Mouse (Mus musculus) limb, embryonic 12.5 days (tissue): Measurements from ENCODE around the gene Mrpl38. TPM values are rescaled to one million over a fixed set of nuclear protein-coding genes. Genes with fewer than 3 reads are reported as not detected.

Experiments
- ATAC-seq: fragments of 200-750 bp; cut with Nextera tagmentation; 2 replicates; pipeline ENCODE4 v1.8.0; 2017; ENCODE audit warnings: low read depth, moderate TSS enrichment; ENCODE audit not compliant: insufficient number of reproducible peaks, insufficient read depth, low FRiP score, low TSS enrichment
- H3K27ac ChIP-seq: fragments of 300-500 bp; sonication (generic); 2 replicates; pipeline ENCODE4 v1.5.1; 2016; ENCODE audit warnings: mild to moderate bottlenecking, moderate library complexity
- H3K27me3 ChIP-seq: fragments of 300-500 bp; sonication (generic); 2 replicates; pipeline ENCODE4 v1.6.1; 2016; ENCODE audit warnings: mild to moderate bottlenecking, moderate library complexity
- H3K36me3 ChIP-seq: fragments of 300-500 bp; sonication (generic); 2 replicates; pipeline ENCODE4 v1.6.1; 2016; ENCODE audit warnings: mild to moderate bottlenecking, moderate library complexity
- H3K4me1 ChIP-seq: fragments of 300-500 bp; sonication (generic); replicated peaks from 2 replicates; pipeline ENCODE4 v1.6.1; 2016
- H3K4me2 ChIP-seq: fragments of 300-500 bp; sonication (generic); 2 replicates; pipeline ENCODE4 v1.6.1; 2016; ENCODE audit warnings: mild to moderate bottlenecking, moderate library complexity
- H3K4me3 ChIP-seq: fragments of 300-500 bp; sonication (generic); replicated peaks from 2 replicates; pipeline ENCODE4 v1.5.1; 2016; ENCODE audit warnings: mild to moderate bottlenecking
- H3K9ac ChIP-seq: fragments of 300-500 bp; sonication (generic); replicated peaks from 2 replicates; pipeline ENCODE4 v1.6.1; 2016; ENCODE audit warnings: mild to moderate bottlenecking, moderate library complexity
- H3K9me3 ChIP-seq: fragments of 300-500 bp; sonication (generic); 2 replicates; pipeline ENCODE4 v1.6.1; 2016; ENCODE audit warnings: mild to moderate bottlenecking, moderate library complexity
- WGBS: fragments of 180-500 bp; shearing (Covaris S2); methylation state at CpG from one replicate; pipeline ENCODE4 v1.1.7; 2016; 5-methylcytosine and 5-hydroxymethylcytosine counted together
- polyA plus RNA-seq: library from polyadenylated mRNA; unstranded; fragments of >200 nt; fragmentation: Nextera tagmentation; extraction: Ambion mirVana; gene quantifications from 2 replicates; pipeline ENCODE4 v1.2.1, GENCODE M21; 2016

The Mrpl38 gene
- polyA plus RNA-seq, 1 experiment from 2014 or later: 90.8 TPM

- Histone ChIP-seq H3K4me3 (peak within 1 kb of the TSS; percentile 58), H3K4me1 (peaks cover 12% of the 10 kb centered on the region), H3K4me2 (peak within 1 kb of the TSS; percentile 78), H3K9me3 (no peaks in the 10 kb centered on the region), H3K36me3 (peaks cover 38% of the 10 kb centered on the region), H3K9ac (peak within 1 kb of the TSS; percentile 87), H3K27ac (peak within 1 kb of the TSS; percentile 92), H3K27me3 (no peaks in the 10 kb centered on the region)
- peak; percentile 97 for ATAC-seq
- WGBS: under 1% methylated on average over 40 of the region's 40 CpGs
These were observed 29.3 kb upstream of the Mrpl38 start, which contains the start of gene Fbf1 for GRCm38 (mm10) chr11:116167884-116168439. Gene Fbf1 (minus strand): TSS chr11:116168166.

- H3K9me3 ChIP-seq: no peaks in the 10 kb centered on the region
- peaks cover 14% of the 10 kb centered on the region for H3K4me1 ChIP-seq
- WGBS: 12% methylated on average over 6 of the region's 6 CpGs
- H3K27ac ChIP-seq: peak overlapping the region; percentile 92
- peaks cover 31% of the 10 kb centered on the region for H3K36me3 ChIP-seq
- peak overlapping the region; percentile 87 for H3K9ac ChIP-seq
- H3K4me2 ChIP-seq: peak overlapping the region; percentile 78
- no peaks in the 10 kb centered on the region for H3K27me3 ChIP-seq
- H3K4me3 ChIP-seq: peak overlapping the region; percentile 58
- ATAC-seq: no peak
These were observed 28.6 kb upstream of the Mrpl38 start for GRCm38 (mm10) chr11:116167232-116167631.

- WGBS: 41% methylated on average over 9 of the region's 9 CpGs
These were observed 24.3 kb upstream of the Mrpl38 start for GRCm38 (mm10) chr11:116163002-116163401.

GRCm38 (mm10) chr11:116162146-116162545 lies 23.5 kb upstream of the Mrpl38 start:
- H3K9me3 ChIP-seq: no peaks in the 10 kb centered on the region
- H3K27me3 ChIP-seq: no peaks in the 10 kb centered on the region
- H3K4me2 ChIP-seq: no peak overlapping the region
- H3K36me3 ChIP-seq: peaks cover 74% of the 10 kb centered on the region
- H3K4me3 ChIP-seq: no peak overlapping the region
- 80% methylated on average over 10 of the region's 10 CpGs for WGBS
- peaks cover 13% of the 10 kb centered on the region for H3K4me1 ChIP-seq
- ATAC-seq: no peak
- H3K27ac ChIP-seq: no peak overlapping the region
- H3K9ac ChIP-seq: no peak overlapping the region

More at GRCm38 (mm10) chr11:116163002-116163401, 24.3 kb upstream of the Mrpl38 start:
- peaks cover 66% of the 10 kb centered on the region for H3K36me3 ChIP-seq
- no peaks in the 10 kb centered on the region for H3K27me3 ChIP-seq
- no peak for ATAC-seq
- H3K4me2 ChIP-seq: no peak overlapping the region
- H3K9ac ChIP-seq: no peak overlapping the region
- no peak overlapping the region for H3K4me3 ChIP-seq
- peaks cover 16% of the 10 kb centered on the region for H3K4me1 ChIP-seq
- H3K9me3 ChIP-seq: no peaks in the 10 kb centered on the region
- no peak overlapping the region for H3K27ac ChIP-seq

GRCm38 (mm10) chr11:116161312-116161711 lies 22.6 kb upstream of the Mrpl38 start:
- Histone ChIP-seq H3K4me1 (peaks cover 5% of the 10 kb centered on the region), H3K9me3 (no peaks in the 10 kb centered on the region), H3K4me2 (no peak overlapping the region), H3K27ac (no peak overlapping the region), H3K4me3 (no peak overlapping the region), H3K9ac (no peak overlapping the region; the same call in 1 of the 2 replicates), H3K27me3 (no peaks in the 10 kb centered on the region), H3K36me3 (peaks cover 83% of the 10 kb centered on the region)
- ATAC-seq: no peak
- 62% methylated on average over 12 of the region's 12 CpGs for WGBS

GRCm38 (mm10) chr11:116150960-116151359 lies 12.3 kb upstream of the Mrpl38 start:
- H3K4me2 ChIP-seq: no peak overlapping the region
- no peaks in the 10 kb centered on the region for H3K9me3 ChIP-seq
- ATAC-seq: no peak
- H3K36me3 ChIP-seq: peaks cover 100% of the 10 kb centered on the region
- H3K4me3 ChIP-seq: no peak overlapping the region
- 92% methylated on average over 2 of the region's 2 CpGs for WGBS
- no peaks in the 10 kb centered on the region for H3K4me1 ChIP-seq
- H3K9ac ChIP-seq: no peak overlapping the region
- H3K27ac ChIP-seq: no peak overlapping the region
- H3K27me3 ChIP-seq: no peaks in the 10 kb centered on the region

- no peak overlapping the region for H3K27ac ChIP-seq
- WGBS: 79% methylated on average over 6 of the region's 6 CpGs
These were observed 10.7 kb upstream of the Mrpl38 start for GRCm38 (mm10) chr11:116149341-116149740.

GRCm38 (mm10) chr11:116148761-116149221 lies 10.1 kb upstream of the Mrpl38 start:
- Histone ChIP-seq H3K36me3 (peaks cover 100% of the 10 kb centered on the region), H3K4me2 (no peak overlapping the region), H3K9me3 (no peaks in the 10 kb centered on the region), H3K27me3 (no peaks in the 10 kb centered on the region), H3K27ac (no peak overlapping the region), H3K4me1 (no peaks in the 10 kb centered on the region), H3K4me3 (no peak overlapping the region), H3K9ac (no peak overlapping the region)
- WGBS: 54% methylated on average over 20 of the region's 20 CpGs
- no peak for ATAC-seq

More at GRCm38 (mm10) chr11:116149341-116149740, 10.7 kb upstream of the Mrpl38 start:
- H3K9ac ChIP-seq: no peak overlapping the region
- no peak overlapping the region for H3K4me3 ChIP-seq
- no peaks in the 10 kb centered on the region for H3K4me1 ChIP-seq
- no peak overlapping the region for H3K4me2 ChIP-seq
- H3K27me3 ChIP-seq: no peaks in the 10 kb centered on the region
- ATAC-seq: no peak
- no peaks in the 10 kb centered on the region for H3K9me3 ChIP-seq
- H3K36me3 ChIP-seq: peaks cover 100% of the 10 kb centered on the region

- peaks cover 100% of the 10 kb centered on the region for H3K36me3 ChIP-seq
- WGBS: 77% methylated on average over 25 of the region's 25 CpGs
- no peak overlapping the region for H3K27ac ChIP-seq
- no peaks in the 10 kb centered on the region for H3K9me3 ChIP-seq
- no peak overlapping the region for H3K4me3 ChIP-seq
- no peaks in the 10 kb centered on the region for H3K27me3 ChIP-seq
- no peak overlapping the region for H3K4me2 ChIP-seq
- H3K9ac ChIP-seq: no peak overlapping the region
- H3K4me1 ChIP-seq: no peaks in the 10 kb centered on the region
- ATAC-seq: no peak
These were observed 7.8 kb upstream of the Mrpl38 start for GRCm38 (mm10) chr11:116146294-116146985.

- WGBS: 63% methylated on average over 18 of the region's 18 CpGs
- no peak for ATAC-seq
- Histone ChIP-seq H3K27ac (0 out of 2 replicates have a peak overlapping the region, but pooled peaks have one; percentile 4), H3K27me3 (no peaks in the 10 kb centered on the region), H3K4me2 (no peak overlapping the region), H3K9ac (no peak overlapping the region), H3K9me3 (no peaks in the 10 kb centered on the region), H3K36me3 (peaks cover 93% of the 10 kb centered on the region), H3K4me1 (no peaks in the 10 kb centered on the region), H3K4me3 (no peak overlapping the region)
These were observed 7.0 kb upstream of the Mrpl38 start for GRCm38 (mm10) chr11:116145481-116146293.

- no peaks in the 10 kb centered on the region for H3K9me3 ChIP-seq
- H3K27me3 ChIP-seq: no peaks in the 10 kb centered on the region
- no peak overlapping the region for H3K9ac ChIP-seq
- no peaks in the 10 kb centered on the region; the same call in 1 of the 2 replicates for H3K4me1 ChIP-seq
- H3K4me3 ChIP-seq: no peak overlapping the region
- ATAC-seq: no peak
- H3K36me3 ChIP-seq: peaks cover 71% of the 10 kb centered on the region
- no peak overlapping the region for H3K27ac ChIP-seq
- 85% methylated on average over 3 of the region's 3 CpGs for WGBS
- no peak overlapping the region for H3K4me2 ChIP-seq
These were observed 4.8 kb upstream of the Mrpl38 start for GRCm38 (mm10) chr11:116143468-116143867.
